Mouse (Mus musculus) forebrain, embryonic 13.5 days (tissue): ENCODE measurements at regions not wholly inside any gene's neighbourhood (a gene's known extent, or its start where the extent isn't known, plus 50 kb on each side); places are given as distances from the start of the nearest gene placed in this dataset.

Experiments
- ATAC-seq: fragments of 200-750 bp; cut with Nextera tagmentation; 2 replicates; pipeline ENCODE4 v1.8.0; 2017
- H3K27ac ChIP-seq: fragments of 300-500 bp; sonication (generic); 2 replicates; pipeline ENCODE4 v1.5.1; 2015; ENCODE audit warnings: inconsistent platforms, mild to moderate bottlenecking, moderate library complexity
- H3K27me3 ChIP-seq: fragments of 300-500 bp; sonication (generic); 2 replicates; pipeline ENCODE4 v1.6.1; 2015; ENCODE audit warnings: mild to moderate bottlenecking, inconsistent platforms
- H3K36me3 ChIP-seq: fragments of 300-500 bp; sonication (generic); 2 replicates; pipeline ENCODE4 v1.6.1; 2015; ENCODE audit warnings: mild to moderate bottlenecking, inconsistent platforms; ENCODE audit not compliant: poor library complexity, severe bottlenecking
- H3K4me1 ChIP-seq: fragments of 300-500 bp; sonication (generic); 2 replicates; pipeline ENCODE4 v1.6.1; 2015; ENCODE audit warnings: inconsistent platforms
- H3K4me2 ChIP-seq: fragments of 300-500 bp; sonication (generic); 2 replicates; pipeline ENCODE4 v1.6.1; 2015; ENCODE audit warnings: inconsistent platforms, mild to moderate bottlenecking, moderate library complexity
- H3K4me3 ChIP-seq: fragments of 300-500 bp; sonication (generic); 2 replicates; pipeline ENCODE4 v1.5.1; 2015; ENCODE audit warnings: mild to moderate bottlenecking, inconsistent platforms
- H3K9ac ChIP-seq: fragments of 300-500 bp; sonication (generic); 2 replicates; pipeline ENCODE4 v1.6.1; 2015; ENCODE audit warnings: mild to moderate bottlenecking, inconsistent platforms
- H3K9me3 ChIP-seq: fragments of 300-500 bp; sonication (generic); replicated peaks from 2 replicates; pipeline ENCODE4 v1.6.1; 2016; ENCODE audit warnings: inconsistent platforms
- WGBS: fragments of 180-500 bp; shearing (Covaris S2); methylation state at CpG from one replicate; pipeline ENCODE4 v1.1.7; 2015; 5-methylcytosine and 5-hydroxymethylcytosine counted together

DNA sequence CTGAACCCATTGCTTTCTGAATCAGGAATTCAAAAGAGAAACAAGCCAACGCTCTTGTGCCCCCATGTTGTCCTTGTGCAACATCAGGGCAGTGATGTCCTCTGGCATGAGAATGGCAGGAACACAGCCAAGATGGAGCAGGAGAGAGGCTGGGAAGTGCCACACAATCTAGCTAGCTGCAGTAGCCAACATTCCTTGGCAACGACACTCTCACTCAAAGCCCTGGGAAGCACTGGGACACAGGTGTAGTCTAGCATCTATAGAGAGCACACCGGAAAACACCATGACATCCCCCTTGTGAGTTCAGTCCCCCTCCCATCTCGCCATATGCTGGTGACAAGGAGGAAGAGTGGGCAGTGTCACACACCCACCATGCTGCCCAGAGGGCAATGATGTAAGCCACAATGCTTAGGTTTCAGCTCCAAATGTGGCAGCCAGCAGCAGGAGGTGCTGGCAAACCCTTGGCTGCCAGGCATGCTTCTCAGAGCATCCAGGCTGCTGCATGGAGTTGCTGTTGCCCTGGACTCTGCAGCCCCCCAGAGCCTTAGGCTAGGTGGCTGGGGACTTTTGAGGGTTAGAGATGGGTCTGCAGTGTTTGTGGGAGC lies 123.0 kb downstream of the Slc38a6 start:
- H3K27ac ChIP-seq = no peak overlapping the region
- 83% methylated on average over 4 of the region's 4 CpGs for WGBS
- ATAC-seq = peak; percentile 43
- no peak overlapping the region for H3K9ac ChIP-seq
- H3K4me2 ChIP-seq = no peak overlapping the region
- no peaks in the 10 kb centered on the region for H3K9me3 ChIP-seq
- no peaks in the 10 kb centered on the region for H3K27me3 ChIP-seq
- H3K4me3 ChIP-seq = no peak overlapping the region
- H3K36me3 ChIP-seq = no peaks in the 10 kb centered on the region
- 0 out of 2 replicates have a peak, but pooled peaks cover 11% of the 10 kb centered on the region for H3K4me1 ChIP-seq

DNA sequence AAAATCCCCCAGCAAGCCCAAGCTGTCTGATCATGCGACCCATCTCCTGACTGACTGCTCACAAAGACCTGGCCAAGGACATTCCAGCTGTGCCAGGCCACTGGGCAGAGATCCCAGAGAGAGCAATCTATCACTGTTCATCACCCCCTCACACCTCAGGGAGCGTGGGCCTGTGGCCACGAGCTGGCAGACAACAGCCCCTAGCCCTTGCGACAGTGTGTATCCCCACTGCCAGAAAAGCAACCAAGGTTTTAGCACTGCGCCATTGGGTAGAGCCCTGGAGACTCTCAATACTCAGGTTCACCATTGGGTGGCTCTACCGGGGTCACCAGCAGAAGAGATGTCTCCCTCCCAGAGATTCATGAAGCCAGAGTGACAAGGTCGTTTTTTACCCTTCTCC lies 122.0 kb downstream of the Slc38a6 start:
- Histone ChIP-seq H3K4me2 (no peak overlapping the region), H3K36me3 (no peaks in the 10 kb centered on the region), H3K4me1 (0 out of 2 replicates have a peak, but pooled peaks cover 11% of the 10 kb centered on the region), H3K4me3 (no peak overlapping the region), H3K9me3 (no peaks in the 10 kb centered on the region), H3K27ac (no peak overlapping the region), H3K27me3 (no peaks in the 10 kb centered on the region), H3K9ac (no peak overlapping the region)
- 80% methylated on average over 7 of the region's 7 CpGs for WGBS
- no peak for ATAC-seq

DNA sequence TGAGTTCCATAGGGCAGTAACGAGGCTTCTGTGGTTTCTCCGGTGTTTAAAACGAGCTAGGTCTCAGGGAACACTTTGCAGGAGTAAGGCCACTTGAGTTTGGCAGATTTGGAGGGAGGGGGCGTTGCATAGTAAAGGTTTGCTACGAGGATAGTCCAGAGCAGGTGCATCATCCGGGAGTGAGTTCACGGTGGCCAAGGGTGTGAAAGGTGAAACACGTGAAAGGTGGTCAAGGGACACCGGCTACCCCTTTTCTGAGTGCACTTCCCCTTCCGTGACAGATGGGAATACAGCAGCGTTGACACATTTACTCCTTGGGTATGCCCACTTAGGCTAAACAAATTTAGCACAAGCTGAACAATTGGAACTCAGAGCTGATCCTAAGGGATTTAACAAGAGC lies 121.6 kb downstream of the Slc38a6 start:
- Histone ChIP-seq H3K9ac (no peak overlapping the region), H3K27me3 (no peaks in the 10 kb centered on the region), H3K27ac (no peak overlapping the region), H3K9me3 (no peaks in the 10 kb centered on the region), H3K4me2 (no peak overlapping the region), H3K36me3 (no peaks in the 10 kb centered on the region), H3K4me3 (no peak overlapping the region), H3K4me1 (0 out of 2 replicates have a peak, but pooled peaks cover 11% of the 10 kb centered on the region)
- WGBS = 77% methylated on average over 11 of the region's 11 CpGs
- no peak for ATAC-seq

DNA sequence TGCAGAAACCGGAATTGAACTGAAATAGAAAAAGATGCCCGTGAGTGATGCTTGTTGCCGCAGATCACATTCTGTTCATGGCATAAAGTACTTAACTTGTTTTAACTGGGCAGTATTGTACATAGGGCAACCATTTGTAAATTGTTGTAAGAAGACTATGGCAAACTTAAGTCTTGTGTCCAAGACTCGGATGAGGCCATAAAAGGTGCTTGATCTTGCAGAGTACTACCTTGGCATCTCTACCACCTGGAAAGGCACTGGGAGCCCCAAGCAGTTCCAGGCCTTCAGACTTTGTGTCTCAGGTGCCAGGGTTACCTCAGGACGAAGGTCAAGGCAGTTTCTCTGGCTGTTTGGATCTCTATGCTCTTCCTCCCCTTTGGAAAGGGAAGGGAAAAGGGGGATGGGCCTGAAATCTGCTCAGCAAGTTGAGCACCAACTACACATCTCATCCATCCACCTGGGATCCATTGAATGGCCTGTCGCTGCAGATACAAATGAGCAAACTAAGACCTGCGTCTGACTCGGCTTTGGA lies 120.0 kb downstream of the Slc38a6 start:
- Histone ChIP-seq H3K36me3 (no peaks in the 10 kb centered on the region), H3K27me3 (no peaks in the 10 kb centered on the region), H3K4me1 (0 out of 2 replicates have a peak, but pooled peaks cover 11% of the 10 kb centered on the region), H3K4me3 (no peak overlapping the region), H3K4me2 (no peak overlapping the region), H3K9ac (no peak overlapping the region), H3K27ac (no peak overlapping the region), H3K9me3 (no peaks in the 10 kb centered on the region)
- WGBS = 90% methylated on average over 8 of the region's 8 CpGs
- no peak for ATAC-seq

GRCm38 (mm10) chr12:73405583-73405982 lies 119.0 kb downstream of the Slc38a6 start:
- no peaks in the 10 kb centered on the region for H3K9me3 ChIP-seq
- no peak overlapping the region for H3K4me2 ChIP-seq
- no peaks in the 10 kb centered on the region for H3K36me3 ChIP-seq
- H3K4me3 ChIP-seq = no peak overlapping the region
- H3K9ac ChIP-seq = no peak overlapping the region
- no peak overlapping the region for H3K27ac ChIP-seq
- WGBS = 67% methylated on average over 9 of the region's 9 CpGs
- no peak for ATAC-seq
- 0 out of 2 replicates have a peak, but pooled peaks cover 11% of the 10 kb centered on the region for H3K4me1 ChIP-seq
- no peaks in the 10 kb centered on the region for H3K27me3 ChIP-seq

GRCm38 (mm10) chr12:73405106-73405505 lies 118.5 kb downstream of the Slc38a6 start:
- no peak for ATAC-seq
- 70% methylated on average over 8 of the region's 8 CpGs for WGBS
- no peaks in the 10 kb centered on the region for H3K27me3 ChIP-seq
- H3K27ac ChIP-seq = no peak overlapping the region
- 0 out of 2 replicates have a peak, but pooled peaks cover 11% of the 10 kb centered on the region for H3K4me1 ChIP-seq
- H3K4me2 ChIP-seq = no peak overlapping the region
- H3K9me3 ChIP-seq = no peaks in the 10 kb centered on the region
- H3K9ac ChIP-seq = no peak overlapping the region
- no peak overlapping the region for H3K4me3 ChIP-seq
- no peaks in the 10 kb centered on the region for H3K36me3 ChIP-seq

DNA sequence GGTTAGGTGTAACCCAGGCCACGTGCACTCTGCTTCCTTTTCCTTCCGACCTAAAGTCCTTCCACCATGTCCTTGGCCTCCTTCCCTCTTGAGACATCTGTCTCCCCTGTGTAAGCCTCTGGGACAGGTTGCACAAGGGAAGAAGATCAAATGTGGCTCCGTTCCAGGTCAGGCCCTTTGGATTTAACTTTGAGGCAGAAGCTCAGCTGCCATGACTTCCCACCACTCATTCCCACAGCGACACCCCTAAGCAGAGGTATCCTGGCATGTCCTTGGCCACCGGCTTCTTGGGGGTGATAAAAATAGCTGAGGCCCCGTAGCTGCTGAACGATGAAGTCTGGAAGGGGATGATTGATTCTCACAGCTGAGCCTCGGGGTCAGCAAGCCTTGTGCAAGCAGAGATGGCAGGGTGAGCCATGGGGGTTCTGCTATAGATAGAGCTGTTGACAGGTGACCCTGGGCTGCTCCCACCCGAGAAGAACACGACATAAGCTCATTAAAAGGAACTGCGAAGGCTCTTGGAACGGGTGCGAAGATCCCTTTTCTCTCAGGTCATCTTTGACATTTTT lies 117.4 kb downstream of the Slc38a6 start:
- H3K4me3 ChIP-seq = no peak overlapping the region
- no peak overlapping the region for H3K4me2 ChIP-seq
- H3K27ac ChIP-seq = no peak overlapping the region
- H3K9me3 ChIP-seq = no peaks in the 10 kb centered on the region
- 0 out of 2 replicates have a peak, but pooled peaks cover 8% of the 10 kb centered on the region for H3K4me1 ChIP-seq
- no peak for ATAC-seq
- H3K27me3 ChIP-seq = no peaks in the 10 kb centered on the region
- no peak overlapping the region for H3K9ac ChIP-seq
- 87% methylated on average over 13 of the region's 13 CpGs for WGBS
- no peaks in the 10 kb centered on the region for H3K36me3 ChIP-seq
